Mouse (Mus musculus) CH12.LX (cell line): ENCODE data around the gene Harbi1.

ENCODE experiments used
- CHD2 ChIP-seq: IDR thresholded peaks from 2 replicates; pipeline ENCODE4 v1.6.1; 2011; ENCODE audit warnings: low read length, improper control_type of control experiment
- CTCF ChIP-seq, 2 experiments: IDR thresholded peaks in 1 of 2; conservative IDR thresholded peaks in 1 of 2; 2 replicates each; pipeline ENCODE4 v1.5.1; 2011 to 2012; ENCODE audit warnings: low read depth in 2 of 2, low read length in 2 of 2, improper control_type of control experiment in 1 of 2, inconsistent platforms in 1 of 2, mild to moderate bottlenecking in 1 of 2, moderate library complexity in 1 of 2
- ELF1 ChIP-seq: IDR thresholded peaks from 2 replicates; pipeline ENCODE4 v1.6.1; 2014; ENCODE audit warnings: low read depth, mild to moderate bottlenecking, inconsistent platforms, low read length, improper control_type of control experiment
- EP300 ChIP-seq: IDR thresholded peaks from 2 replicates; pipeline ENCODE4 v1.6.1; 2011; ENCODE audit warnings: low read length, improper control_type of control experiment
- HCFC1 ChIP-seq: IDR thresholded peaks from 2 replicates; pipeline ENCODE4 v1.6.1; 2012; ENCODE audit warnings: low read depth, mild to moderate bottlenecking, inconsistent platforms, low read length, improper control_type of control experiment
- IRF4 ChIP-seq: IDR thresholded peaks from 2 replicates; pipeline ENCODE4 v1.6.1; 2014; ENCODE audit warnings: low read depth, mild to moderate bottlenecking, inconsistent platforms, low read length, improper control_type of control experiment
- JUND ChIP-seq: conservative IDR thresholded peaks from 2 replicates; pipeline ENCODE4 v1.6.1; 2011; ENCODE audit warnings: low read depth, low read length, improper control_type of control experiment
- KAT2A ChIP-seq: IDR thresholded peaks from 2 replicates; pipeline ENCODE4 v1.6.1; 2012; ENCODE audit warnings: low read length, improper control_type of control experiment, inconsistent platforms; ENCODE audit not compliant: insufficient replicate concordance
- MAFK ChIP-seq: IDR thresholded peaks from 2 replicates; pipeline ENCODE4 v1.6.1; 2011; ENCODE audit warnings: low read length, improper control_type of control experiment; ENCODE audit not compliant: insufficient replicate concordance
- MXI1 ChIP-seq: IDR thresholded peaks from 2 replicates; pipeline ENCODE4 v1.6.1; 2011; ENCODE audit warnings: mild to moderate bottlenecking, low read depth, low read length, improper control_type of control experiment
- POLR2A ChIP-seq: IDR thresholded peaks from 2 replicates; pipeline ENCODE4 v1.6.1; 2011; ENCODE audit warnings: low read depth, mild to moderate bottlenecking, improper control_type of control experiment, low read length
- RCOR1 ChIP-seq: conservative IDR thresholded peaks from 2 replicates; pipeline ENCODE4 v1.6.1; 2012; ENCODE audit warnings: low read depth, mild to moderate bottlenecking, inconsistent platforms, low read length, improper control_type of control experiment
- TCF12 ChIP-seq: IDR thresholded peaks from 2 replicates; pipeline ENCODE4 v1.6.1; 2014; ENCODE audit warnings: low read depth, mild to moderate bottlenecking, inconsistent platforms, low read length, improper control_type of control experiment
- UBTF ChIP-seq: IDR thresholded peaks from 2 replicates; pipeline ENCODE4 v1.6.1; 2012; ENCODE audit warnings: low read depth, mild to moderate bottlenecking, inconsistent platforms, low read length, improper control_type of control experiment, moderate library complexity

GRCm38 (mm10) chr2:91696225-91696590, 14.4 kb upstream of the Harbi1 start:
- TF ChIP-seq UBTF: no peak
- no peak for TF ChIP-seq TCF12
- TF ChIP-seq POLR2A: no peak
- no peak for TF ChIP-seq CHD2
- TF ChIP-seq IRF4: no peak
- TF ChIP-seq MAFK: no peak
- TF ChIP-seq RCOR1: no peak
- TF ChIP-seq CTCF (conservative IDR thresholded peaks at IDR 0.05 in 1 of 2, IDR thresholded peaks at IDR 0.05 in 1 of 2; ENCODE audit: low read depth in 2 of 2, low read length in 2 of 2): no peak
- TF ChIP-seq EP300: no peak
- TF ChIP-seq JUND: no peak
- no peak for TF ChIP-seq KAT2A
- TF ChIP-seq MXI1: no peak
- TF ChIP-seq HCFC1: no peak
- no peak for TF ChIP-seq ELF1
